Mouse (Mus musculus): ENCODE results near the gene Gm48551.
A peak's percentile ranks its signal among the peaks of the same experiment; 100 is the strongest.

Gene Gm48551

GRCm38 (mm10) chr10:81384605-81384982 is 328 bp downstream of the Gm48551 start:
- DNase-seq (ENCODE audit: low read depth, low spot score), result no peak

GRCm38 (mm10) chr10:81385603-81386306 is 1.5 kb downstream of the Gm48551 start:
- DNase-seq (ENCODE audit: low read depth, low spot score), result no peak

DNA sequence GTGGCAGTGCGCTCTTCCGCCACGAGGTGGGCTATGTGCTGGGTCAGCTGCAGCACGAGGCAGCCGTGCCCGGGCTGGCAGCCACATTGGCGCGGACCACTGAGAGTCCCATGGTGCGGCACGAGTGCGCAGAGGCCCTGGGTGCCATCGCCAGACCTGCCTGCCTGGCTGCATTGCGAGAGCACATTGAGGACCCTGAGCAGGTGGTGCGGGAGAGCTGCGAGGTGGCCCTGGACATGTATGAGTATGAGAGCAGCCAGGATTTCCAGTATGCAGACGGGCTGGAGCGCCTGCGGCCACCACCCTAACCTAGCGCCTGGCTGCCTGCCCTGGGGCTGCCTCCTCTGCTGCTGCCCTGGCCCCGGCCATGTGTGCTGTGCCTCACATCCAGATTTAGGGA is 3.5 kb downstream of the Gm48551 start:
- DNase-seq (ENCODE audit: low read depth, low spot score), result no peak

DNA sequence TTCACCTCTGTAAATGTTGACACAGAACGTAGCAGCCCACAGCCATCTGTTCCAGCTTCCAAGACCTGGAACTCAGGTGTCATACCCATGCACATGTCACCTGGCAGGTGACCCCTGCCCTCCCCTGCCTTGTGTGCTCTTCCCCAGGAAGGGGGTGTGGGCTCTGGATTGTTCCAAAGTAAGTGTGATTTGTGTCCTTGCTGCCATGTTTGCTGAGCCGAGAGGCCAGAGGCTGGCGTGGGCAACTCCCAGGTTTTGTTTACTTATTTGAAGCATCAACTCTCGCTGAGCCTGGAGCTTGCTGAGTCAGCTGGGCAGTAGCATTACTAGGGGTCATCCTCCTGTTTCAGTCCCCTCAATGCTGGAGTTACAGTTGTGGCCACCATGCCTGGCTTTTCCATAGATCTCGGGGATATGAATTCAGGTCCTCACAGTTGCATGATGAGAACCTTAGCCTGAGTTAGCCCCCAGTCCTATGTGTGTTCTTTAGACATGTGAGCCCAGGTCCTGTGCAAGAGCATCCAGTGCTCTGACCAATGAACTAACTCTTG is 4.3 kb downstream of the Gm48551 start, which contains the start of gene Gm48552:
Gene Gm48552, plus strand, starts transcription at position 501 of the 551 bp plus-strand sequence.
- DNase-seq (ENCODE audit: low read depth, low spot score), result no peak

- no peak for DNase-seq (ENCODE audit: low read depth, low spot score)
Observed at GRCm38 (mm10) chr10:81389373-81389772, 5.1 kb downstream of the Gm48551 start.

- DNase-seq (ENCODE audit: low read depth, low spot score), result peak; percentile 80
Observed at GRCm38 (mm10) chr10:81389801-81390677, 5.8 kb downstream of the Gm48551 start.

- DNase-seq (ENCODE audit: low read depth, low spot score), result no peak
Observed at GRCm38 (mm10) chr10:81390678-81390965, 6.4 kb downstream of the Gm48551 start.

- no peak for DNase-seq (ENCODE audit: low read depth, low spot score)
Observed at GRCm38 (mm10) chr10:81392270-81392669, 8.0 kb downstream of the Gm48551 start.

DNA sequence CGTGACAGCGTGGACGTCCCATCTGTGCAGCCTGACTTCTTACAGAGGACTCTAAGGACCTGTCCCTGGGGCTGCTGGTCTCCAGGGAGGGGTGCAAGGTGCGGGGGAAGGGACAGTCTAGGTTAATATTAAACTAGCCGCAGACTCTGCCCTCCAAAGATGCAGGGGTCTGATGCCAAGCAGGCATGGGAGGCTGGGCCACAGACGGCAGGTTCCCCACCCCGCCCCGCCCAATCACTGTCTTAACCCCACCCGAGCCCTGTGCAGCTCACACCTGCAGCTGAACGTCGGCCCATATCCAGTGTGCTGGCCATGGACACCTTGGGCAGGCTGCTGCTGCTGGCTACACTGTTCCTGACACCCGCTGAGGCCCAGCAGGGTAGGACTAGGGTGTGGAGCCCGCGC is 8.5 kb downstream of the Gm48551 start, which contains the start of gene Smim24:
Gene Smim24, plus strand, starts transcription at position 271 of the 405 bp plus-strand sequence.
- DNase-seq (ENCODE audit: low read depth, low spot score), result no peak

- DNase-seq (ENCODE audit: low read depth, low spot score), result no peak
Observed at GRCm38 (mm10) chr10:81393456-81394063, 9.3 kb downstream of the Gm48551 start.

- no peak for DNase-seq (ENCODE audit: low read depth, low spot score)
Observed at GRCm38 (mm10) chr10:81395127-81395526, 10.9 kb downstream of the Gm48551 start.

DNA sequence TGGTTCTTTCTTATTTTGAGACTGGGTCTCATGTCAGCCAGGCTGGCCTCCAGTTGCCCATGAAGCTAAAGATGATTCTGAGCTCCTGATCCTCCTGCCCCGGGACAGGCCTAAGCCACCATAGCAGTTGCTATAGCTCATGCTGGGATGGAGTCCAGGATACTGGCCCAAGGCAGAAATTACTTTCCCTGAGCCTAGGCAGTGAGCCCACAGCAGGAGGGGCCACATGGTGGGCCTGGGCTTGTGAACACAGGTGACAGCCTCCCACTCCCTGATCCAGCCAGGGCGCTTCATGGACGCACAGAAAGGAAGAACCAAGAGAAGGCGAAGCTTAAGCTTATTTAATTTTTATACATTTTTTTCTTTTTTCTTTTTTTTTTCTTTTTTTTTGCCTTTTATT is 11.6 kb downstream of the Gm48551 start:
- DNase-seq (ENCODE audit: low read depth, low spot score), result no peak

GRCm38 (mm10) chr10:81396749-81397148 is 12.5 kb downstream of the Gm48551 start:
- no peak for DNase-seq (ENCODE audit: low read depth, low spot score)

- no peak for DNase-seq (ENCODE audit: low read depth, low spot score)
Observed at GRCm38 (mm10) chr10:81399296-81399695, 15.0 kb downstream of the Gm48551 start.

- DNase-seq (ENCODE audit: low read depth, low spot score), result no peak
Observed at GRCm38 (mm10) chr10:81399798-81400308, 15.6 kb downstream of the Gm48551 start.

DNA sequence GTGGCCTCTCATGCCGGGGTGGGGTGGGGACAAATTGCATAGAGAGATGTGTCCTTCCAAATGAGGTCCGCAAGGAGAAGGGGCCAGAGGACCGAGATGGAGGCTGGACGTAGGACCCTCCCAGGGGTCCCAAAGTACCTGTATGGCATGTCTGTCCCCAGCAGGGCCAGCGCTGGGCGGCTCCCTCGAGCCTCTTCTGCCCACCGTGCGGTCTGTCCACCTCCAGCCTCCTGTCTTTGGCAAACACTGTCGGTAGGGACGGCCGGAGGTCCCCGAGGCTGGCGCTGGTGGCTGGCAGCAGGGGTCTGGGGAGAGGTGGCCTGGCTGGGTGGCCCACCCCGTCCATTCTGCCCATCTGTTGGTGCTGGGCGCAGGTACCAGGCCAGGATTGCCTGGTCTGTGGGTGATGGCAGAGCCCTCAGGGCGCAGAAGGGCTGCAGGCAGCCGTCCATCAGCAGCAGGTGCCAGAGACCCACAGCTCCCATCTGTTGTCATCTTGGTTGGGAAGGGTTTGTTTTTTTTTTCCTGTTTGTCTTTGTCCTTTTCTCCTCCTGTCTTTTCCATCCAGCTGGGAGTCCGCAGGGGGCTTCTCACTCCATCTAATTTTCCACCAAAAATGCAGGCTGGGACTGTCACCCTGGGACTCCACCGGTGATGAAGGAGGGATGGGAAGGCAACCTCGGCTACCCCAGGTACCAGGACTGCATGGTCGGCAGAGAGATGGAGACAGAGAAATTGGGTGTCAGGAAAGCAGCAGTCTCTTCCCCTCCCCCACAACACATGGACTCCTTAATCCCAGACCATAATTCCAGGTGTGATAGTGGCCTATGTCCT is 16.3 kb downstream of the Gm48551 start:
- no peak for DNase-seq (ENCODE audit: low read depth, low spot score)

DNA sequence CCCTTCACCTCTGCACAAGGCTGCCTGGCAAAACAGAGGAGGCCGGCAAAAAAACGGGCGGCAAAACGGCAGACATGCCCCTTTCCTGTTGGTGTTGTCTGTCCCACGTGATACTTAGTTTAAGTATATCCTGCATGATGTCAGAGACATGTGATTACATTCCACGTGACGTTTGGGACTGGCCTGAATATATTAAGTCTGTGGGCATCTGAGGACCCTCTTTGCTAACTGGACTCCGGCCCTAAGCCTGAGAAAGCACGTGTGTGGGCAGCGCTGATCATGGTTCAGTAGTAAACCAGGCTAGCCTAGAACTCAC is 16.9 kb downstream of the Gm48551 start:
- DNase-seq (ENCODE audit: low read depth, low spot score), result no peak

DNA sequence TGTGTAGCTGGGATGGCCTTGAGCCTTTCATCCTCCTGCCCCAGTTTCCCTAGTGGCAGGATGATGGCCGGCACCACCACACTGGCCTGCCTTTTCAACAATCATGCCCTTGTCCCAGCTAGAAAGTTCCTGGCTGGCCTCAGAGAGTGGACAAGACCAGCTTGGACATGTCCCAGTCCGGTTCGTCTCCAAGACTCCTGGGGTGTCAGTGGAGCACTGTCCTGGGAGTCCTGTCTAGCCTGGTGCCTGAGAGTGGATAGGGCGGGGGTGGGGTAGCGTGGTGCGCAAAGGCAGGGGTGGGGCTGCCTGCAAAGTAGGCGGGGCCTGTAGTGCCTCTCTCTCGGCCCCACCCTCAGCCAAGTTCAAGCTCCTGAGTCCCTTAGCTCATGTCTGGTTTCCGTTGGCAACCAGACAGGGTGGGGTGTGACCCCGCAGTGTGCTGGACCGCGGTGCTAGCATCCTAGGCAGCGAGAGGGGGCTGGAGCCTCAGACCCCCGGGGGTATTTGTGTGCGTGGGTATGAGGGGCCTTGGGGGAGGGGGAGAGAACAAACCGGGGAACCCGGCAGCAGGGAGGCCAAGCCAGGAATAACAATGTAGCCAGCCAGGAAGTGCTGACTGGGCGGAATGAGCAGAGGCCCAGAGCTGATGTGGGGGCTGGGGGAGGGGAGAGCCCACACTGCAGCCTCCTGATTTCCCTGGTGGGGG is 17.4 kb downstream of the Gm48551 start:
- no peak for DNase-seq (ENCODE audit: low read depth, low spot score)

DNA sequence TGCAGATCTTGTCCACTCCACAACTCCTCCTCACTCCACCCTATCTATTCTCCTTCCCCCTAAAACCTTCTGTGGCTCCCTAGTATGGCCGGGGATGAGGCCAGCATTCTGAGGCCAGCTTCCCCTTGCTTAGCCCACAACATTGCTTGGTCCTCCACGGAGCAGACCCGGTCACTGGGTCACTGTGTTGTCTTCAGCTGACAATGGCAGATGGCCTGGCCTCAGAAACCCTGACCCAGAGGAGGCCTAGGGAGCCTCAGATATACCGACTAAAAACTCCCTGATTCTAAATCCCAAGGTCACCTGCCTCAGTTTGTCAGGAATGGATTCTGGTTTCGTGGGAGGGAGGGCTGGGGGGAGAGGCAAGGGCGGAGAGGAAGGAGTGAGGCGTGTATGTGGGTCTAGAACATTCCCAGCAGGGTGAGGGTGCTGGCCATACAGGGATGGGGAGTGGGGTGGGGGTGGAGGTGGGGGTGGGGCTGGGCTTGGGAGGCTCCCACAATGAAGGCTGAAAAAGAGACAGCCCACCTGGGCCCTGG is 18.0 kb downstream of the Gm48551 start:
- no peak for DNase-seq (ENCODE audit: low read depth, low spot score)

- DNase-seq (ENCODE audit: low read depth, low spot score), result no peak
Observed at GRCm38 (mm10) chr10:81403511-81403910, 19.2 kb downstream of the Gm48551 start.
